Mouse (Mus musculus) myocyte (in vitro differentiated cells): ENCODE measurements around the gene Wdfy4. TPM values are rescaled to one million over a fixed set of nuclear protein-coding genes. Genes with fewer than 3 reads are reported as not detected.

Experiments
- H3K27me3 ChIP-seq: one replicate; pipeline ENCODE4 v1.6.1; 2011; ENCODE audit not compliant: control insufficient read depth, insufficient read depth, insufficient read length
- H3K36me3 ChIP-seq: one replicate; pipeline ENCODE4 v1.6.1; 2011; ENCODE audit not compliant: control insufficient read depth, insufficient read depth
- H3K4me2 ChIP-seq: one replicate; pipeline ENCODE4 v1.6.1; 2011; ENCODE audit warnings: low read depth, control low read depth
- H3K4me3 ChIP-seq: one replicate; pipeline ENCODE4 v1.5.1; 2011; ENCODE audit warnings: mild to moderate bottlenecking, control low read depth, moderate library complexity
- H3K79me2 ChIP-seq: one replicate; pipeline ENCODE4 v1.6.1; 2011; ENCODE audit not compliant: control insufficient read depth, insufficient read depth
- H3ac ChIP-seq: one replicate; pipeline ENCODE4 v1.6.1; 2011; ENCODE audit not compliant: control insufficient read depth, insufficient read length
- CEBPB ChIP-seq: IDR thresholded peaks from 2 replicates; pipeline ENCODE4 v1.6.1; 2011; ENCODE audit warnings: mild to moderate bottlenecking, moderate library complexity; ENCODE audit not compliant: poor library complexity, insufficient read depth, severe bottlenecking
- E2F4 ChIP-seq: IDR thresholded peaks from one replicate; pipeline ENCODE4 v1.6.1; 2011; ENCODE audit warnings: mild to moderate bottlenecking, control low read depth, moderate library complexity; ENCODE audit not compliant: insufficient read depth
- MAX ChIP-seq: IDR thresholded peaks from one replicate; pipeline ENCODE4 v1.6.1; 2011; ENCODE audit warnings: low read depth, mild to moderate bottlenecking, control low read depth
- MYOD1 ChIP-seq, 3 experiments: IDR thresholded peaks; one replicate each; pipeline ENCODE4 v1.6.1; 2011; ENCODE audit warnings: control low read depth in 2 of 3, low read depth in 2 of 3, mild to moderate bottlenecking in 2 of 3, moderate library complexity in 1 of 3; ENCODE audit not compliant: insufficient read length in 2 of 3, control insufficient read depth in 1 of 3
- MYOG ChIP-seq, 3 experiments: IDR thresholded peaks; one replicate each; pipeline ENCODE4 v1.6.1; 2011; ENCODE audit warnings: control low read depth in 2 of 3, low read depth in 2 of 3, mild to moderate bottlenecking in 2 of 3; ENCODE audit not compliant: insufficient read length in 2 of 3, control insufficient read depth in 1 of 3, insufficient read depth in 1 of 3
- POLR2A ChIP-seq: IDR thresholded peaks from one replicate; pipeline ENCODE4 v1.6.1; 2011; ENCODE audit warnings: low read depth, mild to moderate bottlenecking, control low read depth, moderate library complexity; ENCODE audit not compliant: insufficient read length
- POLR2AphosphoS2 ChIP-seq: IDR thresholded peaks from one replicate; pipeline ENCODE4 v1.6.1; 2011; ENCODE audit warnings: low read depth, control low read depth; ENCODE audit not compliant: insufficient read length
- REST ChIP-seq: IDR thresholded peaks from one replicate; pipeline ENCODE4 v1.6.1; 2011; ENCODE audit warnings: mild to moderate bottlenecking, control low read depth, moderate library complexity; ENCODE audit not compliant: insufficient read depth, insufficient read length
- SRF ChIP-seq: IDR thresholded peaks from one replicate; pipeline ENCODE4 v1.6.1; 2011; ENCODE audit warnings: low read depth; ENCODE audit not compliant: control insufficient read depth, insufficient read length
- TCF12 ChIP-seq: IDR thresholded peaks from one replicate; pipeline ENCODE4 v1.6.1; 2011; ENCODE audit warnings: mild to moderate bottlenecking, control low read depth; ENCODE audit not compliant: poor library complexity, insufficient read depth, severe bottlenecking
- TCF3 ChIP-seq: IDR thresholded peaks from one replicate; pipeline ENCODE4 v1.6.1; 2011; ENCODE audit warnings: low read depth, control low read depth; ENCODE audit not compliant: insufficient read length
- USF1 ChIP-seq: IDR thresholded peaks from one replicate; pipeline ENCODE4 v1.6.1; 2011; ENCODE audit warnings: low read depth, mild to moderate bottlenecking, control low read depth, moderate library complexity
- polyA plus RNA-seq: library from polyadenylated mRNA; unstranded; fragments of >200 nt; fragmentation: generic; extraction: Trizol; gene quantifications from one replicate; pipeline ENCODE4 v1.2.1, GENCODE M21; 2012; ENCODE audit warnings: missing spikeins

The Wdfy4 gene
- polyA plus RNA-seq, 1 experiment = 0.04 TPM

DNA sequence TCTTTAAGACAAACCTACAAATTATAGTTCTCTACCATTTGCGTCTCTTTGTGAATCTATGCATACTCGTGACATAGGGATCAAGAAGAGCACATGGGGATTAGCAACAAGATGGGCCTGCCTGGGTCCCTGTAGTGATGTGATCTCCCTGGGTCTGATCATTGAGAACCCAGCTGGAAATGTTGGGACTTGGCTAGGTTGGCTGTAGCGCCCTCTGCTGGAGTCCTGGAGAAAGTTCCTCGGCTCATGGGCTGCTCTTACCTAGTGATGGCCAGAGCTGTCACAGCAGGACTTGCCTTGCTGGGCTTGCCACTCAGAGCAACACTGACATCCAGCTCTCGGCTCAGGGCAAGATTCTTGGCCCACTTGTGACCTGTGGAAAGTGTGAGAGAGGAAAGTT is 224.8 kb downstream of the Wdfy4 start:
- H3K27me3 ChIP-seq = peaks cover 59% of the 10 kb centered on the region
- TF ChIP-seq USF1 = no peak
- no peak for TF ChIP-seq E2F4
- TF ChIP-seq MYOD1 (IDR thresholded peaks at IDR 0.05; ENCODE audit: control insufficient read depth in 1 of 3, insufficient read length in 2 of 3, low read depth in 2 of 3) = no peak
- no peak for TF ChIP-seq POLR2A
- no peak for TF ChIP-seq MAX
- TF ChIP-seq CEBPB = no peak
- no peak for TF ChIP-seq MYOG (IDR thresholded peaks at IDR 0.05; ENCODE audit: control insufficient read depth in 1 of 3, insufficient read depth in 1 of 3, insufficient read length in 2 of 3, low read depth in 2 of 3)
- no peak for TF ChIP-seq SRF
- no peak for TF ChIP-seq REST
- TF ChIP-seq POLR2AphosphoS2 = no peak
- TF ChIP-seq TCF12 = no peak
- TF ChIP-seq TCF3 = no peak
- H3K79me2 ChIP-seq = no peaks in the 10 kb centered on the region
- H3ac ChIP-seq = no peak overlapping the region
- no peak overlapping the region for H3K4me3 ChIP-seq
- H3K4me2 ChIP-seq = no peak overlapping the region
- no peaks in the 10 kb centered on the region for H3K36me3 ChIP-seq

DNA sequence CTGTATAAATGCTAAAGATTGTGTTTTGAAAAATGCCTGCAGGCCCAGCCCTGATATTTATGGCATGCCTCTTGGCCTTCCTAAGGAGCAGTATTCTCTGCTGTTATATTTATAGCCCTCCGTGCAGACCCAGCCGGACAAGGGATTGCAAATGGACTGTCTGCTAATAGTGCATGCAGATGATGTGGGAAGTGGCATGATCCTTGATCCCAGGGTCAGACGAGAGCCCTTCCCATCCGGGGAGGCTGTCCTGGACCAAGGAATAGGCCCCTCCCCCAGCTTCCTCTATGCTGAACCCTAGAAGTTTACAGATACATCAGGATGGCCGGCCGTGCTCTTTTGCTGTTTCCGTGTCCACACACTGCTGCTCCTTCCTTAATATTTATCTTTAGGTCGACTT is 226.6 kb downstream of the Wdfy4 start:
- H3ac ChIP-seq = no peak overlapping the region
- no peak for TF ChIP-seq TCF3
- no peak for TF ChIP-seq SRF
- TF ChIP-seq REST = no peak
- TF ChIP-seq POLR2AphosphoS2 = no peak
- TF ChIP-seq MYOD1 (IDR thresholded peaks at IDR 0.05; ENCODE audit: control insufficient read depth in 1 of 3, insufficient read length in 2 of 3, low read depth in 2 of 3) = no peak
- no peak for TF ChIP-seq CEBPB
- no peak for TF ChIP-seq TCF12
- TF ChIP-seq MYOG (IDR thresholded peaks at IDR 0.05; ENCODE audit: control insufficient read depth in 1 of 3, insufficient read depth in 1 of 3, insufficient read length in 2 of 3, low read depth in 2 of 3) = no peak
- no peak for TF ChIP-seq MAX
- no peak for TF ChIP-seq USF1
- no peak for TF ChIP-seq E2F4
- no peak for TF ChIP-seq POLR2A
- no peaks in the 10 kb centered on the region for H3K36me3 ChIP-seq
- H3K27me3 ChIP-seq = peaks cover 50% of the 10 kb centered on the region
- no peaks in the 10 kb centered on the region for H3K79me2 ChIP-seq
- no peak overlapping the region for H3K4me3 ChIP-seq
- H3K4me2 ChIP-seq = no peak overlapping the region

DNA sequence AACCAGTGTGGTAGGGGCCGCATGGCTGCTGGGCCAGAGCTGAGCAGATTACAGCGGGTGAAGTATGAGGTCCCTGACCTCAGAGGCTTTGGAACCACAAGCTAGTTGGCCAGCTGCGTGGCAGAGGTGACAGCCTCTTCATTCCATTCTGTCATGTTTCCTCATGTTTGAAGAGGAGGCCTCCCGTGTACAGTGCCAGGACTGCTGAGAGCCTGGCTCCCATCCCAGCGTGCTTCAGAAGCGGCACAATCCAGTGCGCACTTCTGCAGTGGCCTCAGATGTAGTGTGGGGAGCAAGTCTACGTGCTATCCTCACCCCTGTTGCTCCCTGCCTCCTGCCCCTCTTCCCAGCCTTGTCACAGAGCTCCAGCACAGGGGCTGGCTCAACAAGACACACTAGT is 228.8 kb downstream of the Wdfy4 start:
- no peaks in the 10 kb centered on the region for H3K36me3 ChIP-seq
- no peak for TF ChIP-seq CEBPB
- no peak for TF ChIP-seq MYOG (IDR thresholded peaks at IDR 0.05; ENCODE audit: control insufficient read depth in 1 of 3, insufficient read depth in 1 of 3, insufficient read length in 2 of 3, low read depth in 2 of 3)
- no peak for TF ChIP-seq MAX
- no peak for TF ChIP-seq E2F4
- TF ChIP-seq POLR2AphosphoS2 = no peak
- TF ChIP-seq TCF12 = no peak
- no peak for TF ChIP-seq USF1
- TF ChIP-seq POLR2A = no peak
- TF ChIP-seq REST = no peak
- TF ChIP-seq TCF3 = no peak
- TF ChIP-seq SRF = no peak
- no peak for TF ChIP-seq MYOD1 (IDR thresholded peaks at IDR 0.05; ENCODE audit: control insufficient read depth in 1 of 3, insufficient read length in 2 of 3, low read depth in 2 of 3)
- H3K4me3 ChIP-seq = no peak overlapping the region

DNA sequence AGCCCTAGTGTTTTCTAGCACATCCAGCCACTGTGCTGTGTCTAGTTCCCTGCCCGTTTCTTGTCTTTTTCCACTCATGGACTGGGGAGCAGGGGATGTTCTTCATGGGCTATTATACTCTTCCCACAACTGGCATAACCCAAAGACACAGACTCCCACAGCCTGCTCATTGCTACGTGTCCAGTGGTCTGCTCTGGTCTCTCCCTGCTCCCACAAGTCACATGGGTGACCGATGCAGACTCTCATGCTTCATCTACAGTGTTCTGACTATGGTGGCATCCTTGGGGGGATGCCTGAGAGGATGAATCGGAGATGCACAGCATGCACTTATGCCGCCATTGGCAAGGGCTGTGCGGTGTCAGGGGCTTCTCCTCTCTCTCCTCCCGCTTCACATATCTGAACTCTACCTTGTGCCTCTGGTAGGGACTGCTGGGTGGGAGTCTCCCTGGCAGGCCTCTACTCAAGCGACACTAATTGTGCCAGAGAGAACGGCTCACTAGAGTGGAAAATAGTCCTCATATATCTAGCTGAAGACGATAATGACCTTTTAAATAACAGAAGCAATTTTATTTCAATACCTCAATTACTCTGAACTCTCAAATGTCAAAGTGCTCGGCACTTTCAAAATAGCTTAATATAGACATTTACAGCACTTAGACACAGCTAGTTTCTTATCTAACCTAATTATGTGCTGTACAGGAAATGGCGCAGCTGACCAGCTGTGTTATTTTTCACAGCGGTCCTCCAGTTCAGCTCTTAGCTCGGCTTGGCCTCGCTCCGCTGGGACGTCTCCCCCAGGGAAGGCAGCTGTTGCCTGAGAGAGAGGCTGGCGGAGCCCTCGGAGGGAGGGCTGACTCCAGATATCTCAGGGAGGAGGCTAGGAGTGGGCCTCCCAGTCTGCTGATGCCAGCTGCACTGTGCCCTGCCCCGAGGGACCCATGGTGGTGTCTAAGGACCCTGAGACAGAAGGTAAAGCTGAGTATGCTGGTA is 234.7 kb downstream of the Wdfy4 start:
- Histone ChIP-seq H3K27me3 (peaks cover 35% of the 10 kb centered on the region), H3K4me2 (no peak overlapping the region)

More for the DNA sequence above, 228.8 kb downstream of the Wdfy4 start:
- Histone ChIP-seq H3ac (no peak overlapping the region), H3K27me3 (peaks cover 43% of the 10 kb centered on the region), H3K4me2 (no peak overlapping the region), H3K79me2 (no peaks in the 10 kb centered on the region)

DNA sequence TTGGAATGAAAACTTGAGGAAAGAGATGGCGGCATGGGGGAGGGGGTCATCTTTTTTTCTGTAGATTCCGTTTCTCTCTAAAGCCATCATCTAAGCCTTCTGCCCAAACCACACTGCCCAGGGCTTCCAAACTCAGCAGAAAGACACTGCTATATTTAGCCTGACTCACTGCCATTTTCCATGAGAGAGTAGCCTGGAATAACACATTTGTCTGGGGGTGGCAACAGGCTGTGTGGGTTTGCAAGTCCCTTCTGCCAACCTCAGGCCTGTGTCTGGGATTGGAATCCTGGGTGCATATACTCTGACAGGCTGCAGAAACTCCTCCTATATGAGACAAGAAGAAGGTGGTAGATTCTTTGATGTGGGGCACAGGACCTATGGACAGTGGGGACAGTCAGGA is 237.8 kb downstream of the Wdfy4 start:
- TF ChIP-seq TCF3 (no peak), E2F4 (no peak), POLR2A (no peak), POLR2AphosphoS2 (no peak), MYOD1 (IDR thresholded peaks at IDR 0.05; ENCODE audit: control insufficient read depth in 1 of 3, insufficient read length in 2 of 3, low read depth in 2 of 3) (no peak), MAX (no peak), REST (no peak), TCF12 (no peak), SRF (no peak), CEBPB (no peak), USF1 (no peak), MYOG (IDR thresholded peaks at IDR 0.05; ENCODE audit: control insufficient read depth in 1 of 3, insufficient read depth in 1 of 3, insufficient read length in 2 of 3, low read depth in 2 of 3) (no peak)
- Histone ChIP-seq H3K79me2 (no peaks in the 10 kb centered on the region), H3K36me3 (no peaks in the 10 kb centered on the region), H3K27me3 (peaks cover 27% of the 10 kb centered on the region), H3K4me2 (no peak overlapping the region), H3ac (no peak overlapping the region), H3K4me3 (no peak overlapping the region)

More for the DNA sequence above, 234.7 kb downstream of the Wdfy4 start:
- Histone ChIP-seq H3K79me2 (no peaks in the 10 kb centered on the region), H3ac (no peak overlapping the region), H3K4me3 (no peak overlapping the region), H3K36me3 (no peaks in the 10 kb centered on the region)
- TF ChIP-seq MYOD1 (IDR thresholded peaks at IDR 0.05; ENCODE audit: control insufficient read depth in 1 of 3, insufficient read length in 2 of 3, low read depth in 2 of 3) (peak in 1 of 3 experiments; percentile 1), POLR2A (no peak)
